Comparison of ENCODE assay signal across 8 mouse cellular contexts in genomic region chr8:126665581-126666241, GRCm38 (mm10).
DNase-seq lines count a peak whose midpoint lies in the region; ATAC-seq and TF ChIP-seq lines count a peak whose summit lies in the region.

No protein-coding gene starts in this region.

- peaks cover 33% of the 10 kb centered on the region; the same call in 1 of the 2 replicates for H3K4me1 ChIP-seq in spleen, adult 2 months (ENCODE audit: control insufficient read depth, insufficient read depth, insufficient read length)
- peaks cover 30% of the 10 kb centered on the region for H3K4me1 ChIP-seq in embryonic facial prominence, embryonic 11.5 days (ENCODE audit: control insufficient read depth, insufficient read depth, low read length)
- peaks cover 49% of the 10 kb centered on the region for H3K4me1 ChIP-seq in heart, adult 2 months (ENCODE audit: control insufficient read depth, insufficient read depth, low read length)

- H3K9ac ChIP-seq in embryonic facial prominence, embryonic 11.5 days (replicated peaks; ENCODE audit: low read length) = peak overlapping the region; percentile 51
- H3K9ac ChIP-seq in heart, adult 2 months (ENCODE audit: low read depth, low read length) = peak overlapping the region; percentile 65

- H3K27me3 ChIP-seq in spleen, adult 2 months (ENCODE audit: control insufficient read depth, insufficient read depth, low read length) = no peaks in the 10 kb centered on the region
- no peaks in the 10 kb centered on the region for H3K27me3 ChIP-seq in embryonic facial prominence, embryonic 11.5 days (ENCODE audit: control insufficient read depth, insufficient read depth, low read length)
- H3K27me3 ChIP-seq in heart, adult 2 months (ENCODE audit: control insufficient read depth, insufficient read depth, low read length) = no peaks in the 10 kb centered on the region
- H3K27me3 ChIP-seq in splenic B cell, adult 2 months (ENCODE audit: control insufficient read depth, insufficient read depth, low read length, poor library complexity, severe bottlenecking) = no peaks in the 10 kb centered on the region

- ATAC-seq in embryonic facial prominence, embryonic 11.5 days (replicated peaks; ENCODE audit: insufficient number of reproducible peaks, low FRiP score, low TSS enrichment, low read depth) = no peak
- ATAC-seq in megakaryocyte-erythroid progenitor cell, adult 5-6 weeks (replicated peaks; ENCODE audit: low FRiP score, low TSS enrichment, poor library complexity, severe bottlenecking) = peak; percentile 23; the same call in 1 of the 2 replicates

- intact Hi-C loops in heart, adult 2 months (cut with DNase I) = loop anchor here (1.0 to 5.0 kb wide), 7 partner anchors 49 to 173 kb away; no protein-coding TSS in a partner anchor
- intact Hi-C loops in left cerebral cortex, postnatal 4 days (cut with DNase I) = no loop called here

- H3K27ac ChIP-seq in spleen, adult 2 months (ENCODE audit: insufficient read depth, low read length) = peak overlapping the region; percentile 60
- peak overlapping the region; percentile 94 for H3K27ac ChIP-seq in embryonic facial prominence, embryonic 11.5 days (replicated peaks; ENCODE audit: low read depth, low read length)
- peak overlapping the region; percentile 97 for H3K27ac ChIP-seq in heart, adult 2 months

- no peaks in the 10 kb centered on the region for H3K9me3 ChIP-seq in embryonic facial prominence, embryonic 11.5 days (replicated peaks; ENCODE audit: control insufficient read depth, low read length)

- no peak for TF ChIP-seq POLR2A in spleen, adult 2 months (IDR thresholded peaks at IDR 0.05; ENCODE audit: low read depth, low read length)
- TF ChIP-seq POLR2A in heart, adult 2 months (IDR thresholded peaks at IDR 0.05; ENCODE audit: insufficient read depth, low read depth, low read length) = no peak

- 19% methylated on average over 18 of the region's 18 CpGs for WGBS in spleen, adult 2 months
- 38% methylated on average over 18 of the region's 18 CpGs for WGBS in embryonic facial prominence, embryonic 11.5 days
- WGBS in heart, adult 2 months = 10% methylated on average over 18 of the region's 18 CpGs

- TF ChIP-seq EP300 in heart, adult 2 months (IDR thresholded peaks at IDR 0.05; ENCODE audit: insufficient read depth, low read depth, low read length) = no peak

- no peak for DNase-seq in spleen, adult 2 months (ENCODE audit: low read depth in 1 of 2, low spot score in 2 of 2)
- DNase-seq in spleen, postnatal 10 days (ENCODE audit: low spot score in 2 of 2) = no peak
- DNase-seq in embryonic facial prominence, embryonic 11.5 days (ENCODE audit: low spot score) = peak; percentile 33
- peak; percentile 76 to 81 for DNase-seq in heart, adult 2 months
- peak; percentile 79 for DNase-seq in kidney, adult 18-20 months
- peak; percentile 59 for DNase-seq in left cerebral cortex, postnatal 4 days
- peak; percentile 11 for DNase-seq in splenic B cell, adult 2 months (ENCODE audit: low read depth, low spot score)

- H3K4me2 ChIP-seq in embryonic facial prominence, embryonic 11.5 days (ENCODE audit: low read depth, low read length) = no peak overlapping the region

- no peak for TF ChIP-seq CTCF in spleen, adult 2 months (IDR thresholded peaks at IDR 0.05; ENCODE audit: extremely low read depth, insufficient read depth, insufficient read length, insufficient replicate concordance)
- no peak for TF ChIP-seq CTCF in heart, adult 2 months (IDR thresholded peaks at IDR 0.05)

- H3K79me2 ChIP-seq in heart, adult 2 months (replicated peaks; ENCODE audit: control insufficient read depth, insufficient read depth, low read length) = no peaks in the 10 kb centered on the region

- H3K4me3 ChIP-seq in spleen, adult 2 months (ENCODE audit: extremely low read depth, insufficient read depth, insufficient read length) = no peak overlapping the region; the same call in 1 of the 2 replicates
- H3K4me3 ChIP-seq in embryonic facial prominence, embryonic 11.5 days (ENCODE audit: low read depth, low read length) = no peak overlapping the region
- peak overlapping the region; percentile 29; the same call in 1 of the 2 replicates for H3K4me3 ChIP-seq in heart, adult 2 months

- H3K36me3 ChIP-seq in spleen, adult 2 months (ENCODE audit: control insufficient read depth, insufficient read depth, low read length) = no peaks in the 10 kb centered on the region
- H3K36me3 ChIP-seq in embryonic facial prominence, embryonic 11.5 days (replicated peaks; ENCODE audit: control insufficient read depth, insufficient read depth, low read depth, low read length) = no peaks in the 10 kb centered on the region
- H3K36me3 ChIP-seq in heart, adult 2 months (ENCODE audit: control insufficient read depth, insufficient read depth, low read length) = peaks cover 4% of the 10 kb centered on the region
- no peaks in the 10 kb centered on the region; the same call in 1 of the 2 replicates for H3K36me3 ChIP-seq in splenic B cell, adult 2 months (ENCODE audit: control insufficient read depth, insufficient read depth, low read length, poor library complexity, severe bottlenecking)

Comparison
In these comparisons a context has a peak if more than half of its experiments do, and no peak if none do; other contexts are left out.
1. DNase-seq: peak in embryonic facial prominence, embryonic 11.5 days (single experiment), heart, adult 2 months (2 of 2), kidney, adult 18-20 months (single experiment), left cerebral cortex, postnatal 4 days (single experiment) and splenic B cell, adult 2 months (single experiment); none in spleen, adult 2 months (0 of 2) and spleen, postnatal 10 days (0 of 2).
2. Peak in every context shown above with its lines, with median percentiles within 50 percentile points of each other: H3K27ac ChIP-seq.